Mouse (Mus musculus): ENCODE measurements around the gene Ddx5.
"Not testable (repeated sequence)": the region's sequence is repeated elsewhere in the genome, so short reads cannot be mapped to it uniquely, and the experiment has no call there.

The Ddx5 gene

DNA sequence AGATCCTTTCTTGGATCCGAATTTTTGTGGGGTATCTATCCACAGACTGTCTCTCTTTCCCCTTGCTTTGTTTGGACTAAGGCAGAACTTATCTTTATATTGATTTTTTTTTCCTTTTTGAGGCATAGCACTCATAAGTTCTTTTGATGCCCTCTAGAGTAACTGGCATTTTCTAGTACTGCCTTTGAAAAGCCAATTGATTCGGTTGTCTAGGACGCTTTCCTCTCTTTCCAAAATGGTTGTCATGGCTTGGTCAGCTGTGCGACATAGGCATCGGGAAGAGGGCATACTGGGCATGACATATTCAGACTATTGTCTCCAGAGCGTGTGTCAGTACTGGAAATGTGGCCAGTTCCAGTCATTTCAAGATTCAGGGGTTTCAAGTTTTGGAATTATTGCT lies 664 bp upstream of the Ddx5 start:
- DNase-seq (ENCODE audit: low read depth, low spot score), result no peak

DNA sequence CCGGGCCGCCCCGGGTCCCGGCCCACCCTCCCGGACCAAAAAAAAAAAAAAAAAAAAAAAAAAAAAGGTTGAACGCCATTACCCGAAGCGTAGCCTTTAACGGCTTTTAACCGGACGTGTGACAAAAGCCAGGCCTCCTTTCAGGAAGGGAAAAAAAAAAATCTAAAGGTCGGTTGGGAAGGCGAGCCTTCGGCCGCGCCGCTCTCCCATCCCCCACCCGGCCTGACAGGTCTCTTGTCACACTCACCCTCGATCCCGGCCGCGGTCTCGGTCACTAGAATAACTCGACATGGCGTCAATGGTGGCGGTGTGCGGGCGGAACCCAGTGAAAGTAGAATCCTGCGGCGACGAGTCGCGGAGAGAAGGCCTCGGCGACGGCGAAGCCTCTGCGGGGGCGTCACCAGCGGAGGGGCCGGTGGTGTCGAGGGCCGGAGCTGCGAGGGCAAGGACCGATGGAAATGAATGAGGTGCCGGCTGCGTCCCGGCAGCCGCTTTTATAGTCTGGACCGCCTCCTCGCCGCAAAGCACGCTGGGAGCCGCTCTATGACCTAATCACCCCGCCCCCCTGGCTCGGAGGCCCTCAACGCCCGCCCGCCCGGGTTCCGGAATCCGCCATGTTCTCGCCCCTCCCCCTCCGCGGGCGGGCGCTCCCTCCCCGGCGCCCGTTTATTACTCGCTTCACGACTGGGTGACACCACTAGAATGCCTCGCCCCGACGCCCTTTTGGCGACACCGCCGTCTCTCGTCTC lies 785 bp downstream of the Ddx5 start:
- peak; percentile 99 for DNase-seq (ENCODE audit: low read depth, low spot score)

DNA sequence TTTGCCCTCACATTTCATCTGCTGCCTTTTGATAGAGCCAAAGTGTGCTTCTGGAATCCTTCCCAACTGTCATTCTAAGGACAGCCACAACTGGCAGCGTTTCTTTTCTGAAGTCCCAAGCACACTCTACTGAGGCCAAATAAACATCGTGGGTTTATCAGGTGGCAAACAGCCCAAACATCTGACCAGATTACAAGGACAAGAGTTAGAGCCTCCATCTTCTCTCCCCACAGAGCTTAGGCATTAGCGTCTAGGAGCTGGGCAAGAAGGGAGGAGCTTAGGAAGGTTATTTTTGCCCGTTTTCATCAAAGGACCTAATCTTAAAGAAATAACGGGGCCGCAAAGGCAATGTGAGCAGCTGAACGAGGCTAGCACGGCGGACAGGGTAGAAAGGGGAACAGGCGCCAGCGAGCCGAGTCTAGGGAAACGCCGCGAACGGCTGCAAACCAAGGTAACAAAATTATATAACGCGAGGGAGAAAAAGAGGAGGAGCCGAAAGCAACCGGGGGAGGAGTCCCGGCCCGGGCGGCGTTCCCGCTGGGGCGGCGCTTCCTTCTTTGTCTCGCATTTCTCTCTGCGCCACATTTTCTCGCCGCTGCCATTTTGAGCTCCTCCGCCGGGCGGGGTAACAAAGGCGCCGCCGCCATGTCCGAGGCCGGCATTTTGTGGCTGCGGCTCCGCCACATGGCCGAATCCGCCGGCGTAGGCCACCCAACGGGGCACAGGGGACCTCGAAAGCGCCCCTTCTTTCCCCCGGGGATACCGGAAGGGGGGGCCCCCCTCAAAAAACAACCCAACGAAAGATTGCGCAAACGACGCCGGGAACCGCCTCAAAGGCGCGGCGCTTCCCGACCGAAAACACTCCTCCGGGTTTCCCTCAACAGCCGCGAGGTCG lies 1.6 kb downstream of the Ddx5 start:
- DNase-seq (ENCODE audit: low read depth, low spot score), result peak; percentile 92

DNA sequence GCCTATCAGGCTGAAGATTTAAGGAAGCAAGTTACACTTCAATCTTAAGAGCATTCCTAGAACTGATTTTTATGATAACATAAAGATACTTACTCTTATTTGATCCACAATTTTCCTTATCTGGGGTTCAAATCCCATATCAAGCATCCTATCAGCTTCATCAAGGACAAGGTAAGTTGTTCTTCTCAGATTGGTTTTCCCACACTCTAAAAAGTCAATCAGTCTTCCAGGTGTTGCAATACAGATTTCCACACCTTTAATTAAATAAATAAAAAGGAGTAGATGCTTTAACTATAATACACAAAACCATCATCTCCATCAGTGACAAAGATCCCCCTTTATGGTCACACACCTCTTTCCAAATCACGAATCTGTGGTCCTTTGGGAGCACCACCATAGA lies 3.9 kb downstream of the Ddx5 start:
- DNase-seq (ENCODE audit: low read depth, low spot score), result no peak

DNA sequence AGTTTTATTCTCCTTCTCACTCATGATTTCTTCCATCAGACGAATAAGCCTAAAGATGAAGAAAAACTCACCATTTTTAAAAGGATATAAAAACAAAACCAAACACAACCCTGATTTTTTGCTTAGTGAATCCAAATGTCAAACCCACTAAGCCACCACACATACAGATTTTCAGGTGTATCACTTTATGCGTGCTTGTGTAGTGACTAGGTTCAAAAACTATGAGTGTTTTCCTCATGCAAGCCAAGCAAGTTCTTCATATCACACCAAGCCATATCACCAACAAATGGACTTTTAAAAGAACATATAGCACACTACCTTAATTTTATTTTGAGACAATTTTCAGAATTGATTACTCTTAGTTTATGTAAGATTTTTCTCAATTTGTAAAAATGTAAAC lies 4.5 kb downstream of the Ddx5 start:
- DNase-seq (ENCODE audit: low read depth, low spot score), result no peak

DNA sequence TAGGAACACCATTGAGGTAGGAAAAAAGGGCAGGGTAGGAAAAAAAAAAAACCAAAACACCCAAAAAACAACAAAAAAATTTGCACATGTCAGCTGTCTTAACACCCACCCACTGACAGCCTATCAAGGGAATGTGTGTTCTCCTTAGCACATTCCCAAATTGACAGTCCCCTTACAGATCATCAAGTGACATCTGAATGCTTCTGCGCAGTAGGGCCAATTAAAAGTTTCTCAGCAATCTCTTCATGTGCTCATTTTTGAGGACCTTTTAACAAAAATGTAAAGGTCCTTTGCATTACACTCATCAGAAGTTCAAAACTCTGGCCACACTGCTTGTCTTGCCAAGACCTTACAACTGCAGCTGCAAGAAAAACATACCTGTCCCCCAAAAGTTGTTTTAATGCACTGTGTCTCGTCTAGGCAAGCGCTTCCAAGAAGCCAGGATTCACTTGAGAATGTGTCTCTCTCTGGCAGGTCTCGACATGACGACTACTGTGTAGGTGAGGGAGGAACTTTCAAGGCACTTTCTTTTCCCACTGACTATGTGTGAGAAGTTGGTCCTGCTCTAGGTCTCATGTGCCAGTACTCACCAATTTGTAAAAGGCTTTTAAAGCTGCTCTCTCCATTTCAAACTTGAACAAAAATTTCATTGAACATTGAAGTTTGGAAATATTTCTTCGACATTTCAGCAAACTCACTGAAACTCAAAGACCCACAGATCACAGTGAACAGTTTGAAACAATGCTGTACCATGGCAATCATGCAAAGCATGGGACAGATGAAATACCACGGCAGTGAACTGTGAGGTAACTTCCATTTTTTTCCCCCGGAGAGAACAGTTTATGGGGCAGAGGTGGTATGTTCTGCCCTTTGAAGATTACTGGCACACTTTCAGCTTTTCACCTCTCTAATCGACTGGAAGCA lies 5.9 kb downstream of the Ddx5 start:
- no peak for DNase-seq (ENCODE audit: low read depth, low spot score)

DNA sequence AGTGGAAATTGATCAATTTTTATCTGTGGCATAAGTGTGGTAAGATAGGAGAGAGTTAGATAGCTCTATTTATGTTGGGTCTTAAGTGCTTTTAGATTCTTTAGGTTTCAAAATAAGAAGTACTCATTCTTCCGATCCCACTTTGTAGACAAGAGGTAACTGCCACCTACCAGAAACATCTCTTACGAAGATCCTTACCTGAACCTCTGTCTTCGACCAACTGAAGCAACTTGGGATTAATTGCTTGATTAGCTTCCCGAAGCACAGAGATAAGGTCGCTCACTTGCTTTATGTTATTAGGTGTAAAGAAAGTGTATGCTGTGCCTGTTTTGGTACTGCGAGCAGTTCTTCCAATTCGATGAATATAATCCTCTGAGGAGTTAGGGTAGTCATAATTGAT lies 6.7 kb downstream of the Ddx5 start:
- DNase-seq (ENCODE audit: low read depth, low spot score), result not testable (repeated sequence)

DNA sequence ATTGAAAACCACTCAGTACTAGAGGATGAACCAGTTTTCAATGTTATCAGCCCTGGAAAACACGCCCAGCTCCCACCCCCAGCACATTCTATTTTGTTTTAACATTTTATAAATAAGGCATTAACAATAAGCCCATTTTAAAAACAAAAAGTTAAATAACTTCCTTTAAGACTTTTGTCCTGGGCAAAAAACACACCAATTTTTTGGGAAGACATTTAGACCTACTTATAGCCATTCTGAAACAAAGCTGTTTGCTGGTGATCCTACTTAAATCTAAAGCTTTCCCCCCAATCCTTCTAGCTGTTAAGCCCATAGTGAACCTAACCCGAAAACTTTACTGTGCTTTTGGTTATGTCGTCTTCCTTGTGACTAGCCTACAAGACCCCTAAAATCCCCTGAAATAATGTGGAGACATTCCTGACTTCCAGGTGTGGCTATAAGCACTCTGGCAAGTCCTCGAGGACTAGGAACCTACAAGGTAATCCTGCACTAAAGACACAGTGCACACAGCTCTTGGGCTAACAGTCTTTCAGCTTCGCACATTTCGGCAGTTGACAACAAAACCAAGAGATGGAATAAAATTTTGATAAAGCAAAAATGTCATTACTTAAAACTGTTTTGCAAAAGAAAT lies 8.3 kb downstream of the Ddx5 start:
- DNase-seq (ENCODE audit: low read depth, low spot score), result no peak

DNA sequence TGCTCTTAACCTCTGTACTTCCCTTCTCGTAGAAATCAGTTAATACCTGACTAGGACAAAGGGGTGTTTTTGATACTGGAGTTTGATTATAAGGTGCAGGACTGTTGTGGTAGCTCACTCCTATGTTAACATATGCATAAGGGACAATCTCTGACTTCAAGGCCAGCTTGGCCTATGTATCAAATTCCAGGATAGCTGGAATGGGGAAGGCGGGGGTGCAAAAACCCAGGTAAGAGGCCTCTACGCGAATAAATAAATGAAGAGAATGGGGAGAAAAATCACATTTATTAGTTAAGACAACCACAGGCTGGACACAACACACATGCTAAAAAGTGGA lies 8.9 kb downstream of the Ddx5 start:
- no peak for DNase-seq (ENCODE audit: low read depth, low spot score)

DNA sequence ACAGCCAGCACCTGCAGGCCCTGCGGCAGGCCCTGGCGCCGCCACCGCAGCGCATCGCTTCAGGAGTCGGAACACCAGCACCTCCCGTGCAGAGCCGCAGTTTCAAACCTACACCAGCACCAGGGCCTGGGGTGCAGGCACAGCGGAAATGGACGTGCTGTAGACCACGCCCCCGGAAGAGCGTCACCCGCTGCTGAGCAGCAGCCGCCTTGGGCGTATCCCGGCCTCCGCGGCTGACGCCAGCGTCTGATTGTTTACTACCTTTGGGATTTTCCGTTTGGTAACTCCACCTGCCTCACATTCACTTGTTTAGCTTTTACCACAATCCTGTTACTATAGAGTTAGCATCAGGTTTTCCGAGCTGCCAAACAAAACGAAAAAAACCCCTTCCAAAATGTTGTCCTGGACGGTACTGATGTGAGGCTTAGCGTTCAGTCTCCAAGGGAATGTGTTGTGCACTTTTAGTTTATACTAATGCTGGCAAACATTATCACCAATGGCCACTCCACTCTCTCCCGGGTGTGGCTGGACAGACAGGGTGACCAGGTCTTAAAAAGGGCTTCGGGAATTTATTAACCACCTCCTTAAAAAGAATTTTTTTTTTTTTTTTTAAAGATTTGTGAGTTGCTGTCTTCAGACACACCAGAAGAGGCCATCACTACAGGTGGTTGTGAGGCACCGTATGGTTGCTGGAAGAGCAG lies 9.4 kb downstream of the Ddx5 start, which contains the start of gene Polg2:
Polg2 (minus strand) TSS at position 150 of the 701 bp plus-strand sequence.
- DNase-seq (ENCODE audit: low read depth, low spot score), result peak; percentile 97

DNA sequence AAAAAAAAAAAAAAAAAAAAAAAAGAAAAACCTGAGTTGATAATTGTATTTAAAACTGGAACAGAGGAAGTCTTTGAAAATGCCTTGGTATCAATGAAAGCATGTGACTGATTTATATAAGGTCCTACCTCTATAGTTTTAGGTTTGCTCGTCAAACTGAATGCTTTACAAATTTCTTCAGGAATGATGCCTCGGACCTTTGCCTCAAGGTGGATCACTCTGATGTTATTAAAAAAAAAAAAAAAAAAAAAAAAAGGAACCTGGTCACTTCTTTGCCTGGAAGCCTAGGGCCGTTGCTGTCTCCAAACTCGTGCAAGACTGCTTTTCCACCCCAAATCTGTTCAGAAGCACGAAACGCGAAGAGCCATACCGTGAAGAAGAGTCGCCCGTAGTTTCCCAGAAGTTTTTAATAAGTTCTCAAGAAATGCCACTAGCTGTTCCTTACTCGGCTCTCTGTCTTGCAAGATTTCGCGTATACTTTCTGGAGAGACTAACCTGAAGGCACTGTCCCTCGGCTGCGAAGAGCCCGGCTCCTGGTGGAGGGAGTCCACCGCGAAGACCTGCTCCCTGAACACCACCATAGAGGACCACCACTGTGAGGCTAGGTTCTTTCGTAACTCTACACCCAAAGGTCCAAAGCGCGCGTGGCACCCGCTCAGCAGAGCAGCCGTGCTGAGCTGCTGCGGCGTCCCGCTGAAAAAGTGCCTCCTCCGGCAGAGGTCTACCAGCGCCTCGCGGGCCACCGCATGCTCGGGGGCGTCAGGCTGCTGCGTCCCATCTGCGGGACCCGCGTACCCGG lies 10.2 kb downstream of the Ddx5 start:
- no peak for DNase-seq (ENCODE audit: low read depth, low spot score)

DNA sequence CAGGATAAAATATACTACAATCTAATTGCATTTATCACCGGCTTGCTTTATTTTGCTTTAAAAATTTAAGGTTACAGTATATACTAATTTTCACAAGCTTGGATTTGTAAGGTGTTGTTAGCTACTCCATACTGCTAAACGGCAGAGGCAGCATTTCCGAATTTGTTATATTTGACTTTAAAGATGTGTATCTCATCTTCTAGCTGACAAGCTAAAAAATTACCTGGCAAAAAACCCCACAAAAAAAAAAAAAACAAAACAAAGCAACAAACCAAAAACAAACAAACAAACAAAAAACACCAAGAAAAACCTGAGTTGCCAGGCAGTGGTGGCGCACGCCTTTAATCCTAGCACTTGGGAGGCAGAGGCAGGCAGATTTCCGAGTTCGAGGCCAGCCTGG lies 10.9 kb downstream of the Ddx5 start:
- no peak for DNase-seq (ENCODE audit: low read depth, low spot score)

DNA sequence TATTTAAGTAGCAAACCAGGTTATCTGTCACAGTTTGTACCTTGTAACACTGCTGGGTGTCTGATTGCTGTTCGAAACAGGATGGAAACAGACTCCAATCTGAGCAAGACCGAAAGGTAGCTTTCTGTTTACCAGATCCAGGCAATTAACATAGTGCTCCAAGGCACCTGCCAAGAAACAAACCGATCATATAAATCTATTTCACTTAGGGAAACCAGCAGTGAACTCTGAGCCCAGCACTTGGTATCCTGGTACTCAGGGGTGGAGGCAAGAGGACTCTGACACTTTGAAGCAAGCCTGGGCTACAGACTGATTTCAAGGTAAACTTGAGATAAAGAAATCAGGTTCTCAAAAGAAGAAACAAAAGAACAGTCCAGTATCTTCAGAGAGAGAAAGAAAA lies 11.6 kb downstream of the Ddx5 start:
- no peak for DNase-seq (ENCODE audit: low read depth, low spot score)

DNA sequence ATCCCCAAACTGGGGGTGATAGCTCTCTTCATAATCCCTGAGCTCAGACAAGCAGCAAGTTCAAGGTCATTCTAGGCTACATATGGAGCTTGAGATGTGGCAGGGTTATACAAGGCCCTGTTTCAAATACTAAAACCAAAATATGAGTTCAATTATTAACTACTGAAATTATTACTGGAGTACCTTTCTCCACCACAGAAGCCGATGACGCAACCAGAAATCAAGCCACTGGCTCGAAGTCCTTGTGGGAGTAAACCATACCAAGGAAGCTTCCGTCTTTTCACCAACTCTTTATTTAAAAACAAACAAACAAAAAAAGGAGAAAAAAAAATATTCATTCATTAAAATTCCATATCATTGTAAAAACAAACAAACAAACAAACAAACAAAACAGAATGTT lies 12.0 kb downstream of the Ddx5 start:
- no peak for DNase-seq (ENCODE audit: low read depth, low spot score)

DNA sequence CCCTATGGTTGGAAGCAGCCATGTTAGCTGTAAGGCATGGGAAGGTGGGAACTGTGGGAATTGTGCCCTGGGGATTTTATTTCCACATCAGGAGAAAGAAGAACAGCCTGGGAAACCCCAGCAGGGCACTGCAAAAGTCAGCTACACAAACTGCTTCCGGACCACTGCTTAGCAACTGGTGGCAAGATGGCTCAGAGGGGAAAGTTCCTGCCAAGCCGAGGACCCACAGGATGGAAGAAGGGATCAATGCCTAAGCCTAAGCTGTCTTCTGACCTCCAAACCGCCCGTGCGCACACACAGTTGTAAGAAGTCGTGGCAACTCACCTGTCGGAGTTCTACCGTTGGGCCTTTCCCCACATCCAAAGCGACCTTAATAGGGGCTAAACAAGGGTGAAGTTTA lies 15.9 kb downstream of the Ddx5 start:
- DNase-seq (ENCODE audit: low read depth, low spot score), result no peak

DNA sequence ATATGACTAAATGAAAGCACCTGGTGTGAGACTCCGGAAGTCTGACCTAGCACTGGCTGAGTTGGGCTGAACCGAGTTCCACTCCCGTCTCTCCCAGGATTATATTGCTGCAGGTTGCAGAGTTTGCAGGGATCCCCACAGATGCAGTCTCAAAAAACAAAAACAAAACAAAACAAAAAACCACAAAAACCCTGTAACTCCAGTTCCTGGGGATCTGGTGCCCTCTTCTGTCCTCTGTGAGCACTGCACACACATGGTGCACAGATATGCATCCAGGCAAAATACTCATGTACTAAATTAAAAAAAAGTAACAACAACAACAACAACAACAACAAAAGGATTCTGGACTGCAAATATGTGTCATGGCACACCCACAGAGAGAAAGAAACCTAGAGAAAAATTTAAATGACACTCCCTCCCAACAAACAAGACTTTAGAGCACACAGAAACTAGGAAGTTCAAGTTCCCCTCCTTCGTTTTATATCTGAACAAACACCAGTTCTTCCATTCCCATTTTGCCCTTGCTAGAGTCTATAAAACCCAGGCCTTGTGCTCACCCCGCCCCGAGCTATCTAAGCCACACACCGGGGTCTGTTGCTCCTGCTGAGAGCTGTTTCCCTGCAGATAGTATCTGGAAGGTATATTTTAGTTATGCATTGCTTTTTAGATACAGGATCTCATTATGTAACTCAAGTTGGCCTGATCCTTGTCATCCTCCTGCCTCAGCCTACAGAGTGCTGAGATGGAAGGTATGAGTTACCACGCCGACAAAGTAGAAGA lies 18.6 kb downstream of the Ddx5 start:
- peak; percentile 60 for DNase-seq (ENCODE audit: low read depth, low spot score)

DNA sequence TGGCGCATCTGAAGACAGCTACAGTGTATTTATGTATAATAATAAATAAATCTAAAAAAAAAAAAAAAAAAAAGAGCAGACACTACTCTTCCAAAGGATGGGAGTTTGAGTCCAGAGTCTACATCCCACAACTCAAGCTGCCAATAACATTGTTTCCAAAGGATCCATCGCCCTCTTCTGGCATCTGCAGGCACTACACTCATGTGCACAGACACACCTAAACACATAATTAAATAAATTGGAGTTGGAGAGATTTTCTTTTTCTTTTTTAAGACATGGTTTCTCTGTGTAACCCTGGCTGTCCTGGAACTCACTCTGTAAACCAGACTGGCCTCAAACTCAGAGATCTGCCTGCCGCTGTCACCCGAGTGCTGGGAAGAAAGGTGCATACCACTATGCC lies 21.5 kb downstream of the Ddx5 start:
- no peak for DNase-seq (ENCODE audit: low read depth, low spot score)

DNA sequence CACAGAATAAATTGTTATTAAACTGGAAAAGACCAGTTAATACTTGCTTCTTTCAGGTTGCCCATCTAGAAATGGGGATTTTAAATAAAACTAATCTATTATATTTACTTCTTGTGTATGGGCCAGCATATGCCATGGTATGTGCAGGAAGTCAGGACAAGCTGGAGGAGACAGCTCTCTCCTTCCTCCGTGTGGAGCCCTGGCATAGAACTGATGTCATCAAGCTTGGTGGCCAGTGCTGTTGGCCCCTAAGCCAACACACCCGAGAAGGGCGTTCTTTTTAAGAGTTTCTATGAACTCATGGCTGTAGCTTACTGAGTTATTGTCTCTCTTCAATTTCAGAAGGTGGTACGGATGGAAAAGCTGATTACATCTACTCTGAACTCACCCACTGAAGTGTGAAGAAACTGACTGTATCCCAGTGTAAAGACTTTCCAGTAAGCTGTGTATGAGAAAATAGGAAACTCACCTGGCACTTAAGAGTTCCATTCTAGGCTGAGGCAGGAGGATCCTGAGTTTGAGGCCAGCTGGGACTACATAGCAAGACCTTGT lies 22.3 kb downstream of the Ddx5 start:
- no peak for DNase-seq (ENCODE audit: low read depth, low spot score)

DNA sequence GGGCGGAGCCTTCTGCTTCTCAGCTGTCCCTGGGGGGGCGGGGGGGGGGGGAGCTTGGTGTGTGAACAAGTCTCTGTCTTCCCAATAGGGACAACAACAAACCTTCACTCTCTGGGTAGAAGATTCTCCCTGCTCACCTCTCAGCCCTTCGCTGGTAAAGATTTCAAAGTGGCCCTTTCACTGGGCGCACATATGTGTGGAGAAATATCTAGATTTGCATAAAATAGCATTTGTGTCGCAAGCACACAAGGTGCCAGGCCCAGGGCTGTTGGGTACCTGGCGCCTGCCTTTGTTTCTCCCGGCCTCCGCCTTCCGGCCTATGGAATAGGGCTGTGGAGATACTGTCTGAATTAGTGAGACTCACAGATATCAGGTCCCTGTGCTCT lies 26.2 kb downstream of the Ddx5 start:
- DNase-seq (ENCODE audit: low read depth, low spot score), result no peak

Measured in A20 (cell line).